Mouse (Mus musculus): Measurements from ENCODE around the gene Kdm4b. TPM values are rescaled to one million over a fixed set of nuclear protein-coding genes. Genes with fewer than 3 reads are reported as not detected.
A peak's percentile ranks its signal among the peaks of the same experiment; 100 is the strongest.

Gene Kdm4b
- polyA plus RNA-seq, 1 experiment: 86.5 TPM

- no peak for TF ChIP-seq POLR2A (IDR thresholded peaks at IDR 0.05; ENCODE audit: borderline replicate concordance, extremely low read depth, insufficient read depth, insufficient read length, poor library complexity, severe bottlenecking)
- TF ChIP-seq CTCF (IDR thresholded peaks at IDR 0.05; ENCODE audit: borderline replicate concordance, extremely low read depth, insufficient read depth, insufficient read length): no peak
Observed at GRCm38 (mm10) chr17:56289371-56290331, 36.2 kb upstream of the Kdm4b start.

GRCm38 (mm10) chr17:56290388-56291170, 35.3 kb upstream of the Kdm4b start:
- peak; percentile 89 for DNase-seq (ENCODE audit: low read depth)
- TF ChIP-seq CTCF (IDR thresholded peaks at IDR 0.05; ENCODE audit: borderline replicate concordance, extremely low read depth, insufficient read depth, insufficient read length) (no peak), POLR2A (IDR thresholded peaks at IDR 0.05; ENCODE audit: borderline replicate concordance, extremely low read depth, insufficient read depth, insufficient read length, poor library complexity, severe bottlenecking) (no peak)

More at GRCm38 (mm10) chr17:56289371-56290331, 36.2 kb upstream of the Kdm4b start:
- peak; percentile 72 for DNase-seq (ENCODE audit: low read depth)

- DNase-seq (ENCODE audit: low read depth): peak; percentile 95
Observed at GRCm38 (mm10) chr17:56291171-56291511, 34.7 kb upstream of the Kdm4b start.

GRCm38 (mm10) chr17:56291826-56292475, 33.9 kb upstream of the Kdm4b start:
- TF ChIP-seq CTCF (IDR thresholded peaks at IDR 0.05; ENCODE audit: borderline replicate concordance, extremely low read depth, insufficient read depth, insufficient read length) (no peak), POLR2A (IDR thresholded peaks at IDR 0.05; ENCODE audit: borderline replicate concordance, extremely low read depth, insufficient read depth, insufficient read length, poor library complexity, severe bottlenecking) (no peak)
- DNase-seq (ENCODE audit: low read depth): no peak

More at GRCm38 (mm10) chr17:56291171-56291511, 34.7 kb upstream of the Kdm4b start:
- TF ChIP-seq CTCF (IDR thresholded peaks at IDR 0.05; ENCODE audit: borderline replicate concordance, extremely low read depth, insufficient read depth, insufficient read length) (peak; percentile 83), POLR2A (IDR thresholded peaks at IDR 0.05; ENCODE audit: borderline replicate concordance, extremely low read depth, insufficient read depth, insufficient read length, poor library complexity, severe bottlenecking) (0 out of 2 replicates have a peak, but pooled peaks have one; percentile 9)

GRCm38 (mm10) chr17:56292531-56293222, 33.2 kb upstream of the Kdm4b start, which contains the start of gene Plin3:
Plin3 (minus strand) TSS chr17:56292873.
- no peak for TF ChIP-seq POLR2A (IDR thresholded peaks at IDR 0.05; ENCODE audit: borderline replicate concordance, extremely low read depth, insufficient read depth, insufficient read length, poor library complexity, severe bottlenecking)
- TF ChIP-seq CTCF (IDR thresholded peaks at IDR 0.05; ENCODE audit: borderline replicate concordance, extremely low read depth, insufficient read depth, insufficient read length): no peak
- no peak for DNase-seq (ENCODE audit: low read depth)

GRCm38 (mm10) chr17:56293291-56293690, 32.6 kb upstream of the Kdm4b start:
- DNase-seq (ENCODE audit: low read depth): no peak
- TF ChIP-seq POLR2A (IDR thresholded peaks at IDR 0.05; ENCODE audit: borderline replicate concordance, extremely low read depth, insufficient read depth, insufficient read length, poor library complexity, severe bottlenecking) (no peak), CTCF (IDR thresholded peaks at IDR 0.05; ENCODE audit: borderline replicate concordance, extremely low read depth, insufficient read depth, insufficient read length) (no peak)

GRCm38 (mm10) chr17:56294241-56294640, 31.6 kb upstream of the Kdm4b start:
- DNase-seq (ENCODE audit: low read depth): peak; percentile 36
- TF ChIP-seq POLR2A (IDR thresholded peaks at IDR 0.05; ENCODE audit: borderline replicate concordance, extremely low read depth, insufficient read depth, insufficient read length, poor library complexity, severe bottlenecking): no peak
- TF ChIP-seq CTCF (IDR thresholded peaks at IDR 0.05; ENCODE audit: borderline replicate concordance, extremely low read depth, insufficient read depth, insufficient read length): no peak

GRCm38 (mm10) chr17:56296201-56296600, 29.7 kb upstream of the Kdm4b start:
- TF ChIP-seq POLR2A (IDR thresholded peaks at IDR 0.05; ENCODE audit: borderline replicate concordance, extremely low read depth, insufficient read depth, insufficient read length, poor library complexity, severe bottlenecking): no peak
- no peak for TF ChIP-seq CTCF (IDR thresholded peaks at IDR 0.05; ENCODE audit: borderline replicate concordance, extremely low read depth, insufficient read depth, insufficient read length)
- DNase-seq (ENCODE audit: low read depth): no peak

GRCm38 (mm10) chr17:56298238-56298637, 27.6 kb upstream of the Kdm4b start:
- TF ChIP-seq POLR2A (IDR thresholded peaks at IDR 0.05; ENCODE audit: borderline replicate concordance, extremely low read depth, insufficient read depth, insufficient read length, poor library complexity, severe bottlenecking) (no peak), CTCF (IDR thresholded peaks at IDR 0.05; ENCODE audit: borderline replicate concordance, extremely low read depth, insufficient read depth, insufficient read length) (no peak)
- no peak for DNase-seq (ENCODE audit: low read depth)

GRCm38 (mm10) chr17:56300186-56300585, 25.7 kb upstream of the Kdm4b start, which contains the start of gene Arrdc5:
Arrdc5 (minus strand) TSS chr17:56300286.
- no peak for DNase-seq (ENCODE audit: low read depth)
- TF ChIP-seq POLR2A (IDR thresholded peaks at IDR 0.05; ENCODE audit: borderline replicate concordance, extremely low read depth, insufficient read depth, insufficient read length, poor library complexity, severe bottlenecking): no peak
- no peak for TF ChIP-seq CTCF (IDR thresholded peaks at IDR 0.05; ENCODE audit: borderline replicate concordance, extremely low read depth, insufficient read depth, insufficient read length)

All from brain, embryonic 14.5 days (tissue).